Mouse (Mus musculus) myocyte (in vitro differentiated cells): ENCODE results near the gene Camk1g. TPM values are rescaled to one million over a fixed set of nuclear protein-coding genes. Genes with fewer than 3 reads are reported as not detected.
A peak's percentile ranks its signal among the peaks of the same experiment; 100 is the strongest.

Experiments
- H3K27me3 ChIP-seq: one replicate; pipeline ENCODE4 v1.6.1; 2011; ENCODE audit not compliant: control insufficient read depth, insufficient read depth, insufficient read length
- H3K36me3 ChIP-seq: one replicate; pipeline ENCODE4 v1.6.1; 2011; ENCODE audit not compliant: control insufficient read depth, insufficient read depth
- H3K4me2 ChIP-seq: one replicate; pipeline ENCODE4 v1.6.1; 2011; ENCODE audit warnings: low read depth, control low read depth
- H3K4me3 ChIP-seq: one replicate; pipeline ENCODE4 v1.5.1; 2011; ENCODE audit warnings: mild to moderate bottlenecking, control low read depth, moderate library complexity
- H3K79me2 ChIP-seq: one replicate; pipeline ENCODE4 v1.6.1; 2011; ENCODE audit not compliant: control insufficient read depth, insufficient read depth
- H3ac ChIP-seq: one replicate; pipeline ENCODE4 v1.6.1; 2011; ENCODE audit not compliant: control insufficient read depth, insufficient read length
- CEBPB ChIP-seq: IDR thresholded peaks from 2 replicates; pipeline ENCODE4 v1.6.1; 2011; ENCODE audit warnings: mild to moderate bottlenecking, moderate library complexity; ENCODE audit not compliant: poor library complexity, insufficient read depth, severe bottlenecking
- E2F4 ChIP-seq: IDR thresholded peaks from one replicate; pipeline ENCODE4 v1.6.1; 2011; ENCODE audit warnings: mild to moderate bottlenecking, control low read depth, moderate library complexity; ENCODE audit not compliant: insufficient read depth
- MAX ChIP-seq: IDR thresholded peaks from one replicate; pipeline ENCODE4 v1.6.1; 2011; ENCODE audit warnings: low read depth, mild to moderate bottlenecking, control low read depth
- MYOD1 ChIP-seq, 3 experiments: IDR thresholded peaks; one replicate each; pipeline ENCODE4 v1.6.1; 2011; ENCODE audit warnings: control low read depth in 2 of 3, low read depth in 2 of 3, mild to moderate bottlenecking in 2 of 3, moderate library complexity in 1 of 3; ENCODE audit not compliant: insufficient read length in 2 of 3, control insufficient read depth in 1 of 3
- MYOG ChIP-seq, 3 experiments: IDR thresholded peaks; one replicate each; pipeline ENCODE4 v1.6.1; 2011; ENCODE audit warnings: control low read depth in 2 of 3, low read depth in 2 of 3, mild to moderate bottlenecking in 2 of 3; ENCODE audit not compliant: insufficient read length in 2 of 3, control insufficient read depth in 1 of 3, insufficient read depth in 1 of 3
- POLR2A ChIP-seq: IDR thresholded peaks from one replicate; pipeline ENCODE4 v1.6.1; 2011; ENCODE audit warnings: low read depth, mild to moderate bottlenecking, control low read depth, moderate library complexity; ENCODE audit not compliant: insufficient read length
- POLR2AphosphoS2 ChIP-seq: IDR thresholded peaks from one replicate; pipeline ENCODE4 v1.6.1; 2011; ENCODE audit warnings: low read depth, control low read depth; ENCODE audit not compliant: insufficient read length
- REST ChIP-seq: IDR thresholded peaks from one replicate; pipeline ENCODE4 v1.6.1; 2011; ENCODE audit warnings: mild to moderate bottlenecking, control low read depth, moderate library complexity; ENCODE audit not compliant: insufficient read depth, insufficient read length
- SRF ChIP-seq: IDR thresholded peaks from one replicate; pipeline ENCODE4 v1.6.1; 2011; ENCODE audit warnings: low read depth; ENCODE audit not compliant: control insufficient read depth, insufficient read length
- TCF12 ChIP-seq: IDR thresholded peaks from one replicate; pipeline ENCODE4 v1.6.1; 2011; ENCODE audit warnings: mild to moderate bottlenecking, control low read depth; ENCODE audit not compliant: poor library complexity, insufficient read depth, severe bottlenecking
- TCF3 ChIP-seq: IDR thresholded peaks from one replicate; pipeline ENCODE4 v1.6.1; 2011; ENCODE audit warnings: low read depth, control low read depth; ENCODE audit not compliant: insufficient read length
- USF1 ChIP-seq: IDR thresholded peaks from one replicate; pipeline ENCODE4 v1.6.1; 2011; ENCODE audit warnings: low read depth, mild to moderate bottlenecking, control low read depth, moderate library complexity
- polyA plus RNA-seq: library from polyadenylated mRNA; unstranded; fragments of >200 nt; fragmentation: generic; extraction: Trizol; gene quantifications from one replicate; pipeline ENCODE4 v1.2.1, GENCODE M21; 2012; ENCODE audit warnings: missing spikeins

Camk1g gene
- 4.1 TPM for polyA plus RNA-seq

DNA sequence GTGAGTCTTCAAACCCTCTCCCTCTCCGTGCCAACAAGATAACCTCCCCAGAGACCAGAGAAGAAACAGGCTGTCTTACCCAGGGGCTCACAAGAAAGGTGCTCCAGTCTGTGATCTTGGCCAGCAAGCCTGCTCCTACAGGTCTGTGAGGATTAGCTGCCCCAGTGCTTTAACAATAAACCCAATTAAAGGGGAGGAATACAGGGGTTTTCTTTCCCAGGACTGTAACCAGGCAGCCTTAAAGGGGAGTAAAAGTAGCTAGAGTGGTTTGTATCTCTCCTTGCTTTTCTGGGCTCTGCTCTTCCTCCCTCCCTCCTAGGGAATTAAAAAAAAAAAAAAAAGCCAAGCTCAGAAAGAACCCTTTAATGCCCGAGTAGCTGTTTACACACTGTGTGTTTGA is at the start of gene Camk1g:
TSS of gene Camk1g (minus strand) at position 203 of the 400 bp plus-strand sequence.
- Histone ChIP-seq H3K79me2 (no peaks in the 10 kb centered on the region), H3K4me3 (peak within 1 kb of the TSS; percentile 22), H3K36me3 (no peaks in the 10 kb centered on the region), H3K4me2 (peak within 1 kb of the TSS; percentile 63), H3ac (no peak within 1 kb of the TSS), H3K27me3 (no peaks in the 10 kb centered on the region)
- TF ChIP-seq USF1: no peak
- no peak for TF ChIP-seq MYOG (IDR thresholded peaks at IDR 0.05; ENCODE audit: control insufficient read depth in 1 of 3, insufficient read depth in 1 of 3, insufficient read length in 2 of 3, low read depth in 2 of 3)
- no peak for TF ChIP-seq REST
- TF ChIP-seq POLR2A: no peak
- TF ChIP-seq SRF: no peak
- no peak for TF ChIP-seq E2F4
- TF ChIP-seq TCF12: no peak
- TF ChIP-seq MAX: no peak
- TF ChIP-seq CEBPB: no peak
- no peak for TF ChIP-seq POLR2AphosphoS2
- TF ChIP-seq TCF3: no peak
- TF ChIP-seq MYOD1 (IDR thresholded peaks at IDR 0.05; ENCODE audit: control insufficient read depth in 1 of 3, insufficient read length in 2 of 3, low read depth in 2 of 3): no peak

DNA sequence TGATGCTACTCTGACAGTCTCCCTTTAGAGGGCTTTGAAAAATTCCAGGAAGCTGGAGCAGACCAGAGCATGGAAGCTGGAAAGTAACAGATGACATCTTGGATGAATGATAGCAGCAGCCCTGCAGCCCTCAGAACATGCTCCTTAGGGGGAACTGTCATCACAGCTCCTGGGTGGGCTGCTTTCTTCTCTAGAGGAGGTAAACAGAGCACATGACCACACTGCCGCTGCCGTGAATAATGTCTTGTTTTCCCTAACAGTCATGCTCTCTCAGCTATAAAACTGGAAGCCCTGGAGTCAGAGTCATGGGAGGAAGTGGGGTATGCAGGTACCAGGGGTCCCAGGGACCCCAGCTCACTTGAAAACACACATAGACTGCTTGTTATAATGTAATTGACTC is 49.1 kb upstream of the Camk1g start:
- Histone ChIP-seq H3K27me3 (no peaks in the 10 kb centered on the region), H3K79me2 (no peaks in the 10 kb centered on the region), H3K4me3 (no peak overlapping the region), H3K36me3 (no peaks in the 10 kb centered on the region), H3K4me2 (no peak overlapping the region), H3ac (no peak overlapping the region)
- TF ChIP-seq MYOG (IDR thresholded peaks at IDR 0.05; ENCODE audit: control insufficient read depth in 1 of 3, insufficient read depth in 1 of 3, insufficient read length in 2 of 3, low read depth in 2 of 3): no peak
- no peak for TF ChIP-seq E2F4
- TF ChIP-seq POLR2AphosphoS2: no peak
- no peak for TF ChIP-seq MYOD1 (IDR thresholded peaks at IDR 0.05; ENCODE audit: control insufficient read depth in 1 of 3, insufficient read length in 2 of 3, low read depth in 2 of 3)
- TF ChIP-seq CEBPB: no peak

DNA sequence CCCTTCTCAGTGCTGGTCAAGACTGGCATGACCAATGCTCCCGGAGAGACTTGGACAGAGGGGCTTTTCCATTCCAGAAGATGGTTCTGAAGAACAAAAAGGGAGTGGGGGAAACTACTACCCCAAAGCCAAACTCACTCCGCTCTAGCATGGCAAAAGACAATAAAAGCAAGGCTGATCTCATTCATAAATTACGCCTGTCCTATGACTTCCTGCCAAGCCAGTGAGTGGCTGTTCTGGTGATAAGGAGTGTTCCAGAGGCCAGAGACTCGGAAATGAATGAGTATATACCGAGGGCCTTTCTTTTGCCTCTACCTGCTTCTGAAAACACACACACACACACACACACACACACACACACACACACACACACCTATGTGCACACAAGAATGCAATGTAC is 48.6 kb upstream of the Camk1g start:
- H3K4me3 ChIP-seq: no peak overlapping the region
- no peaks in the 10 kb centered on the region for H3K27me3 ChIP-seq
- no peaks in the 10 kb centered on the region for H3K36me3 ChIP-seq
- no peak overlapping the region for H3ac ChIP-seq
- H3K4me2 ChIP-seq: no peak overlapping the region
- TF ChIP-seq SRF: no peak
- no peak for TF ChIP-seq POLR2AphosphoS2
- no peak for TF ChIP-seq TCF12
- TF ChIP-seq MYOG (IDR thresholded peaks at IDR 0.05; ENCODE audit: control insufficient read depth in 1 of 3, insufficient read depth in 1 of 3, insufficient read length in 2 of 3, low read depth in 2 of 3): no peak
- no peak for TF ChIP-seq CEBPB
- no peak for TF ChIP-seq TCF3
- no peak for TF ChIP-seq REST
- TF ChIP-seq POLR2A: no peak
- H3K79me2 ChIP-seq: no peaks in the 10 kb centered on the region

DNA sequence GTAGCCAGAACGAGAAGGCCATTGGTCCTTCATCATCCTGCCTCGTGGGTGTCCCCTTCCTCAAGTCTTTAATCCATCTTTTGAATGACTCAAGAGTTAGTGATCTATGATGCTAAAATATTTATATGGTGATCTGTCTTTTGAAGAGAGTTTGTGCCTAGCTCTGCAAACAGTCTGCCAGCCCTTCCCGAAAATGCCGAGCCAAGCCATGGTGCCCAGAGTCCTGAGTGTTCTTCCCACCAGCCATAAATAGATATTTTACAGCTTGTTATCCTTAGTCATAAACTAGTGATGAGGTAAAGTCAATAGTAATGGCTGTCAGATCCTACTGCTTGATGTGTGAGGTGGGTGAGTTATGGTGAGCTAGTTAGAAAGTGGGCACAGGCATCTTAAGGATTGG is 44.0 kb upstream of the Camk1g start:
- Histone ChIP-seq H3ac (no peak overlapping the region), H3K36me3 (no peaks in the 10 kb centered on the region), H3K4me2 (peak overlapping the region; percentile 64), H3K27me3 (no peaks in the 10 kb centered on the region), H3K4me3 (no peak overlapping the region), H3K79me2 (no peaks in the 10 kb centered on the region)
- TF ChIP-seq REST (no peak), POLR2A (no peak), TCF12 (no peak), MYOG (IDR thresholded peaks at IDR 0.05; ENCODE audit: control insufficient read depth in 1 of 3, insufficient read depth in 1 of 3, insufficient read length in 2 of 3, low read depth in 2 of 3) (no peak), POLR2AphosphoS2 (no peak), E2F4 (no peak)

DNA sequence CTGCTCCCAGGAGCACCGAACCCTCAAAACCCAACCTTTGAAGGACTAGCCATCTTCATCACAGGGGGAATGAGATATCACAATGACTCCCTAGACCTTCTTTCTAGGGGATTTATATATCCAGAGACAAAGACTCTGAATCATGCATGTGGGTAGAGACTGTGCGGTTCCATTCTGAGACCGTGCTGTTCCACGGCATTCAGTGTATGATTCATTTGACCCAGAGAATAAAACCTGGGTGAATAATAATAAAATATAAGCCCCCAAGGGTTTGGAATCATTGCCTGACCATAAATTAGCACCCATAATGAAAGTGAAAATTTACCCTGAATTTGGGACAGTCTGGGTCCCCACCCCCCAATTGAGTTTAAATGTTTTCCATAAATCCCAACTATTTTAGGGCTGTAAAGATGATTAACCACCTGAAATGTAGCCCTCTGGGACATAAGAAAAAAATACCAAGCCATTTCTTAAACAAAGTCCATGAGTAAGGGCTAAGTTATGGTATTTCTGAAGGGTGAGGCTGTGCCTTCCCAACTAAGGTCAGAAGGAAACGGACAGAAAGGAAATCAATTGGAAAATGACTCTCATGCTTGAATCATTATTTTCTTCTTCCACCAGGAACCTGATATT is 43.4 kb upstream of the Camk1g start:
- Histone ChIP-seq H3K27me3 (no peaks in the 10 kb centered on the region), H3K4me3 (no peak overlapping the region), H3K79me2 (no peaks in the 10 kb centered on the region), H3K36me3 (no peaks in the 10 kb centered on the region), H3ac (no peak overlapping the region), H3K4me2 (peak overlapping the region; percentile 64)
- no peak for TF ChIP-seq USF1
- no peak for TF ChIP-seq POLR2AphosphoS2
- no peak for TF ChIP-seq MYOD1 (IDR thresholded peaks at IDR 0.05; ENCODE audit: control insufficient read depth in 1 of 3, insufficient read length in 2 of 3, low read depth in 2 of 3)
- no peak for TF ChIP-seq MYOG (IDR thresholded peaks at IDR 0.05; ENCODE audit: control insufficient read depth in 1 of 3, insufficient read depth in 1 of 3, insufficient read length in 2 of 3, low read depth in 2 of 3)
- TF ChIP-seq TCF12: no peak
- no peak for TF ChIP-seq CEBPB
- TF ChIP-seq E2F4: no peak
- no peak for TF ChIP-seq TCF3
- TF ChIP-seq REST: no peak
- no peak for TF ChIP-seq MAX
- TF ChIP-seq SRF: no peak
